Mouse (Mus musculus) frontal cortex, postnatal 25 days (tissue): ENCODE data around the gene Qser1.

Experiments
- DNase-seq, 2 experiments: peaks; one replicate each; pipeline ENCODE4 v3.0.0; 2022; ENCODE audit warnings: low spot score in 2 of 2

Gene Qser1

DNA sequence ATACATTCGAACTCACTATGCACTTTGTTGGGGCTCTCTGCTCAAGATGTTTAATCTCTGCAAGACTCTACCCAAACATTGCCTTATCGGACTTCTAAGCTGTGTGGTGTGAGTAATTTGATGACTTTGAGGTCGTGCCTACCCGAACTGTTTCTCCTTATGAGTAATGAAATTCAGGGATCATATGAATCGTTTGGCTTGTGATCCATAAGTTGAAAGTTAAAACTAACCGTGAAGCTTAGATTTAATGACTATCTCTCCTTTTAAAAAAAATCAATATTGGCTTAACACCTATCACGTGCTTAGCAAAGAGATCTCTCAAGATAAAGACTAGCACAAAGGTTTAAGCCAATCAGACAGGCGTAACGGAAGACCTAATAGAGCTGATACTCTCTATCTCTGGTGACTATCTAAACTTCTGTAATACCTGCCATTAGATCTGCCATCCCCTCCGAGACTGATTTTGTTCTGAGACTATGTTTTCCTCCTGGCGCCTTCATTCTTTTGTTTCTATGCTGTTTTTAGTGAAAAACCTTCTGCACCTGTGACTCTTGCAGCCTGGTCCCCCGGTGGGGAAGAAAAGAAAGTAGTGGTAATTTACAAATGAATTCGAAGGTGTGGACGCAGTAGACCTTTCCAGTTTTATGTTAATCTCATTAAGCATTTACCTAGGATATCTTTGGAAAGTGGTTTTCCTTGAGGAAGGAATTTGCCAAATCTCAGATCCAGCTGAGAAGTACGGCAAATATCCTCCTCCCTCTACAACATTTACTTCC is 1.2 kb upstream of the Qser1 start:
- DNase-seq, result no peak

DNA sequence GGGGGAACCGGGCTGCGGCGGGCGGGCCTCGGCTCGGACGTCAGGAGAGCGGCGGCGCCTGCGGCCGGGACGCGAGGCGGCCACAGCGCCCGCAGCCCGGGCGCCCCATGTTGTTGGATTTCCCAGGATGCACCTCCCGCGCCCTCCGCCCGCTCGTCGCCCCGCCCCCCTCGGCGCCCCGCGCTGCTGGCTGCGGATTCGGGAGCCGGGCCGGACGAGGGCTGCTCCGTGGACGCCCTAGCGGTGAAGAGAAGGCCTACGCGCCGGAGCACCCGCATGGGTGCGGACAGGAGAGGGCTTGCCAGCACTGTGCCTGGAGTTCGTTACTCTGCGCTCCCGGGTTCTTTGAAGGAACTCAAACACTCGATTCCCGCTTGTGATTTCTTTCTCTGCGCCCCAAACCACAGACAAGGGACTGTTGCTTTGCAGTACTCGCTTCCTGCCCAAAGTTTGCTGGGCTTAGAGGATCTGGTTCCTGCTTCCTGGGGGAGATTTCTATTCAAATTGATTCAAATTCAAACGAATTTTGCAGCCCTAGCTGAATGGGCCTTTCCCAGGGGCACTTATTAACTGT is 393 bp upstream of the Qser1 start:
- DNase-seq, result peak; percentile 76

DNA sequence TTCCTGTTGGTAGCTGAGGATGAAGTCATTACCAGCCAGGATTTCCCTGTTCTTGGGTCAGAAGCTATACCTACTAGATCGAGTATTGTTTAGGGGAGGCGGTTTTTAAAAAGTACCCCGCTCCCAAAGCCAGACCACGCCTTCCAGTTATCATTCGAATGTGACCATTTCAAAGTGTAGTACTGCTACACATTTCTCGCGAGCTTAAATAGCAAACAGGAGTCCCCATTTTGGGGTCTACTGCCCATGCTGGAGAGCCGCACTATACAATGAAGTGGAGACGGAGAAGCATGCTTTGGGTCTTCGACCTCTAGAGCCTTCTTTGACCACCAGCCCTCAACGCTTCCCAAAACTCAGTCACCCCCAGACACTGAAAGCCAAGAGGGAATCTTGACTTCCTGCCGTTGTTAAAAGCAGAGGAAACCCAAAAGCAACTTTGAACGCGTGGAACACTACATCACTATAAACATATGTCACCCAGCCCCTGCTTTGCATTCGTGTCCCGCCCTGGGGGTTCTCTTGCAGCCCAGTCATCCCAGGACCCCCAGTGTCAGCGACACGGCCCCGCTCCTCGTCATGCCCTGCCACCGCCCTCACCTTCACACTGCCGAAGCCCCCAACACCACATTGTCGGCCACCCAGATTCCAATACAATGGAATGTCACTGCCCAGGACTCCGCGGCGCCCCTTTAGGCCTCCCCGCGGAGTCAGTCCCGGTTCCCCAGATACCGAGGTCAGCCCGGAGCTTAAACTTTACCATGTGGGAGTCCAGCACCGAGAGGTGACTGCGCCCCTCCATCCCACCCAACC is 794 bp downstream of the Qser1 start:
- peak in 1 of 2 experiments; percentile 16 for DNase-seq

DNA sequence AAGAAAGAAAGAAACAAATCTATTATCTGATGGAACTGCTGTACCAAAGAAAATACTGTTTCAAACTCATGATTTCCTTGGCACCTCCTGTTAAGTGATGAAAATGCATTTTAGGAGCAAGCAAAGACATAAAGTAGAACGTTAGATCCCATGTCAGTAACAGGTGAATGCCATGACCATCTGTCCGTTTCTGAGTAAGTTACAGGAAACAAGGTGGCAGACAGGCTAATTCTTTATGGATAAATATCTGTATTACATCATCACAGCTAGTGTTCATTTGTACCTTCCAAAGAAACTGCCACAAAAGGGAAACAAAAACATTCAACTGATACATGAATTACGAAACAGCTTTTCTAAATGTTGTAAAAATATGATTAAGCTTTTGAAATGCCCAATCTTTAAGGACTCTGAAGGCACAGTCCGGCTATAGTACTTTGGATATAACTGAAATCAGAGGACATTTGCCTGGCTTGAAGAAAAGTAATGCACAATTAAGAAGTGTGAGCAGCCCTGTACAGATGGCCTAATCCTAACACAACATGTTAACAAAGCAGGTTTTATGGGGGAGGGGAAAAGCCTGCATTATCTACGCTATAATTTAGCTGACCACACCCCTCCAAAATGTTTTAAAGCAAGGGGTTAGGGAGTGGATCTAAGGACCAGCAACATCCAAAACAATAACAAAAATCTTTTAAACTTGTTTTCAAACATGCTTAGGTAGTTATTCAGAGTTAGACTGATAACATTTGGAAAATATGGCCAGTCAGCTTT is 2.2 kb downstream of the Qser1 start:
- no peak for DNase-seq

DNA sequence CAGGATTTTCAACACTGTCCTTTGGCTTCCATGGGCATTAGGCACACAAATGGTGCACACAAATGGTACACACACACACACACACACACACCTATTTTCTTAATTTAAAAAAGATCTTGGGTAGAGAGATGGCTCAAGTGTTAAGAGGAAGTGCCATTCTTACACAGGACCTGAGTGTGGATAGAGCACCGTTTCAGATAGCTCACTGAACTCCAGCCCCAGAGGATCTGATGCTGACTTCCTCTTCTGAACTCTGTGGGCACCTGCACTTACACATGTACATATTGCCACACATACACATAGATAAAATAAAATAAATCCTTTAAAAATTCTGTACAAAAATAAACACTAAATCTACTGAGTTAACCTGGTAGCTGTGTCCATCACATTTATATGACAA is 11.1 kb downstream of the Qser1 start:
- no peak for DNase-seq

DNA sequence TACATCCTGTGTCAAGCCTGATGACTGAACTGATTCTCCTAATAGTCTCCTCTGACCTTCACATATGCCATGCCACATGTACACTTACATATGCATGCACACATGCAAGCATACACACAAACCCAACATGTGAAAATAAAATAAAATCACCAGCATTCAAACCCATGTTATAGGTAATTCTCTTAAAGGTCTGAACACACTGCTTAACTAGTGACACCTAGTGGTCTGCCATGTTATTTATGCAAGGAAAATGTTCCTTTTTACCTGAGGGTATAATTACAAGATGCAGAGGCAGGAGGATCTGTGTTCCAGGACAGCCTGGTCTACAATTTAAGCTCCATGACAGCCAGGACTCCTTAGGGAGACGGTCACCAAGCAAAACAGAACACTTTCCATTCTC is 41.8 kb downstream of the Qser1 start:
- DNase-seq, result no peak

DNA sequence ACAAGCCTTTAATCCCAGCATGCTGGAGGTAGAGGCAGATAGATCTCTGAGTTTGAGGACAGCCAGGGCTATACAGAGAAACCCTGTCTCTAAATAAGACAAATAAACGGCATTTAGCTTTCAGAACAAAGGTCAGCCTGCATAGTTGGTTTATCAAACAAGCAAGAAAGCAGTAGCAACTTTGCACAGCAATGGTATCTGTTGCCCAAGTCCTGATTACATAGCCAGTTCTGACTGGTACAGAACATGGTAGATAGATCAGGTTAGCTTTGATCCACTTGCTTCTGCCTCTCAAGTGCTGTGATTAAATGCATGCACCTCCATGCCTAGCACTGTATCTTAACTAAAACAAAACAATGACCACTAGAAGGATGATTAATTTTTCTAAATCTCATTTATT is 47.9 kb downstream of the Qser1 start:
- no peak for DNase-seq

DNA sequence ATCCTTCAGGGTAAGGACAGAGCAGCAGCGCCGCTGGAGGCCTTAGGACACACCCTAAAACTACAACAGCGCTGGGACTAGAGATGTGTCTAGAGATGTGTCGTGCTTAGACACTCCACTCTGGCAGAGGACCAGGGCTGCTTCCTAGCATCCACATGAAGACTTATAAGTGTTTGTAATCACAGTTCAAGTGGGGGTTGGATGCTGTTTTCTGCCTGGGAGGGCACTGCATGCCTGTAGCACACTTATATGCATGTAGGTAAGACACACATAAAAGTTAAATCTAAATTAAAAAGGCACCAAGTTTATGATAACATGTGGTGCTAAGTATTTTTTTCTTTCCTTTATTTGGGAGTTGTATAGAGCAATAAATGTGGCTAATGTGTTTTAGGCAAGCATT is 52.5 kb downstream of the Qser1 start:
- DNase-seq, result no peak

DNA sequence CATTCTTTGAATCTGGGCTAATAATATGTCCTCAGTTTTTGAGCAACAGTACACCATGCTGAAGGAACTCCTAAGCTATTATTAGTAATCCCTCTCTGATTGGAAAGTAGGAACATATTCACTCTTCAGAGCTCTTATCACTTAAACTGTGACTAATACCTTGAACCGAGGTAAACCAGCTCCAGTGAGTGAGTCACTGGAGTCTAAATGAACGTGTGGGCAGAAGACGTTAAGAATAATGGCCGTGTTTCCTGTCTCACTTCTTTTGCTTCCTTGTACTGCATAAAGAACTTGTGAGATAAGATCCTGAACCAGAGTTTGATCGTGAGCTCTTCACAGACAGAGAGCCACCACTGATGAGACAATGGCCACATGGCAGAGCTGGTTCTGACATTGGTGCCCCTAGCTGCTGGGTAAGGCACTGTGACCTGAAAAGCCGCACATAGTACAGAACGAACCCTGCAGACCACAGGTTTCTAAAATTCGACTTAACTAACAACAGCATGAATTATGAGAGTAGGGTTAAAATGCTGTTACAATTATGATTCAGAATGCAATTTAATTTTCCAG is 53.3 kb downstream of the Qser1 start:
- no peak for DNase-seq

DNA sequence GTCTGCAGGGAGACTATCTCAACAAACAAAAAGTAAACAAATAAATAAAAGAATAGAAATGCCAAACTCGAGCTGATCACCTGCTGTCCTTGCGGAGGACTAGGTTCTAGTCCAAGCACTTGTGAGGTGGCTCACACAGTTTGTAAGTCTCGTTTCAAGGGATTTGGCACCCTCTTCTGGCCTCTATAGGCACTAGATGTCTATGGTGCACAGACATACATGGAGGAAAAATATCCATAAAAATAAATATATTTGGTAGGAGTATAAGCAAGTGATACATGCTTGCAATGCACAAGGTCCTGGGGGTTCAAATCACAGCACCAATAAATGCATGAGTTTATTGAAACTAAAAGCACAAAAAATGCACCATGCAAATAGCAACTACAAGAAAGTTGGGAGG is 65.9 kb downstream of the Qser1 start:
- no peak for DNase-seq

DNA sequence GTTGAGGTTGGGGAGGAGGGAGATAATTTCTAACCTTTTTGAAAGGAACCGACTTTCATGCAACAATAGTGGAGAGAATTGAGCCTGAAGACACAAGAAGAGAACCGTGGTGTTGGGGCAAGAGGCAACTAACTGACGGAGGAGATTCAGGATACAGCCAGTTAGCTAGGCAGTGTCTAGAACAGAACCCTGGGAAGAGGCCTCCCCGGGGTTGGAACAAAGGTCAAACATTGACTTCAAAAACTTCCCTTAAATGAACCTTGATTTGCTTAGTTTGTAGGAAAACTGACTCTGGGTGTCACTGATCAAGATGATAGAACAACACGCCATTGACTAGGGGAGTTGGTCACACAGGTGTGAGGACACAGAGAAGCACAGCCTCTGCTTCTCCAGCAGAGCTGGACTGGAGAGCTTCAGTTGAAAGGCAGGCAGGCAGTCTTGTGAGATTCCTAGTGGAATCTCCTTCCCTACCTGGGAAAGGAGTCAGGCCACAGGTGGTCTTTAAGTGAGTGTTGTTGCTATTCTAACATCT is 67.8 kb downstream of the Qser1 start:
- no peak for DNase-seq

DNA sequence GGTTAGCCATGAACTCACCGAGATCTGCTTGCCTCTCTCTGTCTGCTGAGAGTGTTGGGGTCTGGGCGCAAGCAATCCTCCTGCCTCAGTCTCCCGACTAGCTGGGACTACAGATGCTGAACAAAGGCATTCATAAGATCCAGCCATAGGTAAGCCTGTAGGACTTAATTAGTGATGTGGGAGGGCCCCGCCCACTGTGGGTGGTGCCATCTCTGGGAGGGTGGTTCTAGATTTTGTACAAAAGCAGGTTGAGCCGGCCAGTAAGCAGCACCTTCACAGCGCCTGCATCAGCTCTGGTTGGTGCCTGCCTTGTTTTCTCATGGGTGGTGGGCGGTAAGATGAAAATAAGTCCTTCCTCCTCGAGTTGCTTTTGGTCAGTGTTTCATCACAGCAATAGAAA is 70.3 kb downstream of the Qser1 start:
- DNase-seq, result no peak

DNA sequence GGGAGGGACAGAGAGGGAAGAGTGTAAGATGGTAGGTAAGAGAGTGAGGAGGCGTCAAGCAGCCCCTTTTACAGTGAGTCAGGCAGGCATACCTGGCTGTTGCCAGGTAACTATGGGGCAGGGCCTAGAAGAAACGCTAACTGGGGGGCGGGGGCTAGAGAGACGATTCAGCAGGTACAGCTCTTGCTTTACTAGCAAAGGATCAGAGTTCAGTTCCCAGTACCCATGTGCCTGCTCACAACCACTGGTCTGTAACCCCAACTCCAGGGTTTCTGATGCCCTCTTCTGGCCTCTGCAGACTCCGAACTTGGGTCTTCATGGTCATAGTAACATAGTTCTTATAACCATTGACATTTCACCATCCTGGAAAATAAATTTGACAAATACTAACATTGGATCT is 72.6 kb downstream of the Qser1 start:
- DNase-seq, result no peak

DNA sequence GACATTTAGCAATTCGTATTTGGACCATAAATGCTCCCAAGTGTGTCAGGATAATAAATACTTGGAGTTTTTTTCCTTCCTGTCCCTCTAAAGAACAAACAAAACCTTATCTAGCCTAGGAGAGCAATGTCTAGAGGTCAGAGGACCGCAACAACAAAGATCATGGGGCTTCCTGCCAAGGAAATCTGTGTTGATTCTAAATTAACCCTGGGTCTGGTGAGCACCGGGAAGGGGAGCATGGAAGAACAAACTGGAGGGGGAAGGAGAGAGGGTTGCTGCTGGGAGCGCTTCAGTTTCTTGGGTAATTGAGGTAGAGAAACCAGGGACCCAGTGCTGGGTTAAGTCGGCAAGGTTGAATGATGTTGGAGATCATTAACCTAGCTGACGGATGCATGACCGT is 73.4 kb downstream of the Qser1 start:
- DNase-seq, result no peak

DNA sequence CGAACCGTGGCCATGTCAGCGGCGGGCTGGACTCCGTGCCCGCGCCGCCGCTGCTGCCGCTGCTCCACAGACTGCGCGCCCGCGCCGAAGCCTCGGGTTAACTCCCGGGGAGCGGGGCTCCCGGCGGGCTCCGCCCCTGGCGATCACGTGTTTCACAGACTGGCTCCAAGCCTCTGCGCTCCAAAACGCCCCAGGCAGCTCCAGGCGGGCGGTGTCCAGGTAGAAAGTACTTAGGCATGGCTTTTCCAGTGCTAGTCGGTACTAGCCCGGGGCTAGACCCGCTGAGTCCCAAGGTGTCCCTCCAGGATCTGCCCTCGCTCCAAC is 73.9 kb downstream of the Qser1 start, which contains the start of gene Depdc7:
Depdc7 (minus strand) TSS at position 138 of the 324 bp plus-strand sequence.
- peak; percentile 64 to 71 for DNase-seq

DNA sequence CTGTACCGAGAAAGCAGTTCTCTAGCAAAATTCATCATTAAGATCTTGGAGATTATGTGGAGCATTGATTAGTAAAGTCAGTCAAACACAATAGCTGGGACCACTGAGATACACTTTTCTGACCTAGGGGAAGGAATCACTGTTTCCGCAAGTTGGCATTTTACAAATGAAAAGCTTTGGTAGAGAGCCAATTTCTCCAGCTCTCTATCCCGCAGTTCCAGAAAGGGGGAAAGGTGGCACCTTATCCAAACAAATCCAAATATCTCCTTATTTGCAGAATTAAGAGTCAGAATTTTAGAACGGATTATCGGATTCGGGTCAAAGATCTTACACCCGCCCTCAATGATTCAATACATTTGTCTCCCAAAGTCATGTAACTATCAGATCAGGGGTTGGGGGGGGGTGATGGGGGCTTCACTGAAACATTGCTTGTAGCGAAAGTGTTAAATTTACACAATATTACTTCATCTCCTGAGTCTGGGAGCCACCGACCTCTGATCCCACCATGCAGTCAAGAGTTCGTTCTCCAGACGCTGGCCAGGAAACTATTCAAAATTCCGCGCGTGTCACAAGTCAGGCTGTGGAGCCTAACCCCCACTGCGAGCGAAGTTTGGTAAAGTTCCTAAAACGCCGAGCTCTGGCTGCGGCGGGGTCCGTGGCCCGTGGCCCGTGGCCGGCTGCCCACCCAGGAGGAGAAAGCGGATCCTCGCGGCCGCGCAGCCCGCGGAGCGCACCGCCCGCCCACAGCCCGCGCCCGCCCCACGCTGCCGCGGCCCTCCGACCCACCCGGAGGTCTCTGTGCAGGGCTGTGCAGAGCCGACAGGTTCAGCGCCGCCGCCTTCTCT is 74.4 kb downstream of the Qser1 start:
- no peak for DNase-seq

DNA sequence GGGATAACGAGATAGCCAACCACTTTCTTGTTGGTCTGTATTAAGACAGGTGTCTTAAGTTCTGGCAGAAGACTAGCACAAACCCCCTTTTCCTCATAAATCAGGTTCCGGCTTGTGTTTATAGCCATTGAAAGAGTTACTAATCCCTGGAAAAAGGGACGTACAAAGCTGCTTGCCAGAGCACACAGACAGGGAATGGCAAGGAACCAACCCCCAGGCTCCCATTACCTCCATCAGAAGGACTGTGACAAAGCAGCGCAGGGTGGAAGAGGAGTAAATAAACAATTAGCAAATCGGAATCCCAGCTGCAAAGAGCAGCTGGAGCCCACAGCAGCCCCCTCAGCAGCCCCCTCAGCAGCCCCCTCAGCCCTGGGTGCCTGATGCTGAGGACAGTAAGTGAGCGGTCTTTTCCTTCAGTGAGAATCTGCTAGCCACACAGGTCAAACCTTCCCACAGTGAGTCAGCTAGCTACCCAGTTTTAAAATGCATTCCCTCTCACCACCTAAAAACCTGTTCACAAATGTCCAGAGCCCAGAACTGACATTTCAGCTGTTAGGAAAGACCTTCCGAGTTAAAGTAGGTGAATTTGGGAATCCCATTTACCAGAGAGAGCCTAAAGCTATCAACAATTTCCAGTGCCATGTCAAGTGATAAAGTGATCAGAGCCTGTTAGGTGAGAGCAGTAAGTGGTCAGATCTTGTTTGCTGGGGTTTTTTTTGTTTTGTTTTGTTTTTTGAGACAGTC is 75.4 kb downstream of the Qser1 start:
- DNase-seq, result no peak

DNA sequence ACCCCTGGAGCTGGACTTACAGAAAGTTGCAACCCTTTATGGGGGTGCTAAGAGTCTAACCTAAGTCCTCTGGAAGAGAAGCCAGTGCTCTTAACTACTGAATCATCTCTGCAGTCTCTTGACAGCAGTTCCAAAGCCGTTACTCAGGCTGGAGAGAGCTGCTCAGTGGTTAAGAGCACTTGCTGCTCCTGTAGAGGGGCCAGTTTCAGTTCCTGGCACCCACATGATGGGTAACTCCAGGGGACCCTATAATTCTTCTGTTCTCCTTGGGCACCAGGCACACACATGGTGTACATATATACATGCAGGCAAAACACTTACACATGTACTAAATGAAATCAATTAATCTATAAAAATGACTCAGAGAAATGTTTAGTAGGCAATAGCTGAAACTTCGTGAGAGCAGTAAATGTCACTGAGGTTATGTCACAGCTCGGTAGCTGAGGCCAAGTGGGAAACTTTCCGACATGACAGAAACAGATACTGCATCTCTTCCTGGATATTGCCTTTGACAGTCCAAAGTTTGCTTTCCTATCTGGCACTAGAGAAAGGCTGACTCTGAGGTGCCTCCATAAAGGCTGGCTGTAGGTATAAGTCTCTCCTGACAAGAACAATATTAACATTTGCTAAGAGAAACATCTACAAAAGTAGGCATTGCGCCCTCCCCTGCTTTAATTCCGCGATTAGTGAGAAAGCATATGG is 76.2 kb downstream of the Qser1 start:
- no peak for DNase-seq

DNA sequence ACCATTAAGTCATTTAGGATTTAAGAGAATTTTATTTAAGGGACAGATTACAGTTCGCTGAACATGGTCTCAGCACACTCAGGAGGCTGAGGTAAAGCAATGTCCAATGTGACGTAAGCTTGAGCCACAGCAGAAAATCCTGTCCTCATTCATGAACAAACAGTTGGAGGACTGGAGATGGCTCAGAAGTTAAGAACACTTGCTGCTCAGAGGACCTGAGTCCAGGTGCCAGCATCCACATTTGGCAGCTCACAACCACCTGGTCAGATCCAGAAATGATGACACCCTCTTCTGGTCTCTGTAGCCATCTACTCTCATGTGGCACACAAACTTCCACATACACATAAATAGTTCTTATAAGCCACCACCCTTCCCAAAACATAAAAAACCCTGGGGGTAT is 76.9 kb downstream of the Qser1 start:
- no peak for DNase-seq
